Mouse (Mus musculus) stomach, embryonic 16.5 days (tissue): ENCODE measurements at regions not wholly inside any gene's neighbourhood (a gene's known extent, or its start where the extent isn't known, plus 50 kb on each side); places are given as distances from the start of the nearest gene placed in this dataset.

ENCODE experiments used
- ATAC-seq: fragments of 200-750 bp; cut with Nextera tagmentation; 2 replicates; pipeline ENCODE4 v1.8.0; 2017; ENCODE audit warnings: moderate number of reproducible peaks, moderate TSS enrichment; ENCODE audit not compliant: insufficient read depth, low FRiP score
- H3K27ac ChIP-seq: fragments of 300-500 bp; sonication (generic); 2 replicates; pipeline ENCODE4 v1.5.1; 2014; ENCODE audit warnings: low read length
- H3K27me3 ChIP-seq: fragments of 300-500 bp; sonication (generic); 2 replicates; pipeline ENCODE4 v1.6.1; 2014; ENCODE audit warnings: low read length, control low read depth, mixed read lengths; ENCODE audit not compliant: control insufficient read depth, insufficient read depth
- H3K36me3 ChIP-seq: fragments of 300-500 bp; sonication (generic); 2 replicates; pipeline ENCODE4 v1.6.1; 2014; ENCODE audit warnings: low read length; ENCODE audit not compliant: control insufficient read depth, insufficient read depth
- H3K4me1 ChIP-seq: fragments of 300-500 bp; sonication (generic); 2 replicates; pipeline ENCODE4 v1.6.1; 2014; ENCODE audit warnings: low read length, control low read depth, mixed read lengths; ENCODE audit not compliant: control insufficient read depth, insufficient read depth
- H3K4me2 ChIP-seq: fragments of 300-500 bp; sonication (generic); 2 replicates; pipeline ENCODE4 v1.6.1; 2014; ENCODE audit warnings: low read depth, low read length, mixed read lengths
- H3K4me3 ChIP-seq: fragments of 300-500 bp; sonication (generic); replicated peaks from 2 replicates; pipeline ENCODE4 v1.5.1; 2014; ENCODE audit warnings: mild to moderate bottlenecking, low read length
- H3K9ac ChIP-seq: fragments of 300-500 bp; sonication (generic); 2 replicates; pipeline ENCODE4 v1.6.1; 2014; ENCODE audit warnings: low read length
- H3K9me3 ChIP-seq: fragments of 300-500 bp; sonication (generic); replicated peaks from 2 replicates; pipeline ENCODE4 v1.6.1; 2016; ENCODE audit warnings: low read length, control low read depth; ENCODE audit not compliant: control insufficient read depth
- WGBS: fragments of 180-500 bp; shearing (Covaris S2); extraction: QIAGEN DNeasy Blood & Tissue Kit; methylation state at CpG from one replicate; pipeline ENCODE4 v1.1.7; 2014; 5-methylcytosine and 5-hydroxymethylcytosine counted together

- Histone ChIP-seq H3K4me3 (no peak overlapping the region), H3K27ac (no peak overlapping the region), H3K27me3 (no peaks in the 10 kb centered on the region), H3K4me2 (no peak overlapping the region), H3K9ac (no peak overlapping the region), H3K4me1 (no peaks in the 10 kb centered on the region), H3K36me3 (no peaks in the 10 kb centered on the region), H3K9me3 (no peaks in the 10 kb centered on the region)
- ATAC-seq: no peak
- 90% methylated on average over 3 of the region's 3 CpGs for WGBS
Measured at GRCm38 (mm10) chr15:40223272-40223671, 89.1 kb downstream of the 9330182O14Rik start.

- Histone ChIP-seq H3K27ac (no peak overlapping the region), H3K27me3 (no peaks in the 10 kb centered on the region), H3K9me3 (no peaks in the 10 kb centered on the region), H3K4me3 (no peak overlapping the region), H3K4me1 (no peaks in the 10 kb centered on the region), H3K4me2 (no peak overlapping the region), H3K9ac (no peak overlapping the region), H3K36me3 (no peaks in the 10 kb centered on the region)
- WGBS: 70% methylated on average over 4 of the region's 4 CpGs
- no peak for ATAC-seq
Measured at GRCm38 (mm10) chr15:40241764-40242163, 107.6 kb downstream of the 9330182O14Rik start.

- WGBS: 64% methylated on average over 4 of the region's 4 CpGs
- Histone ChIP-seq H3K27ac (no peak overlapping the region), H3K4me1 (no peaks in the 10 kb centered on the region), H3K4me2 (no peak overlapping the region), H3K27me3 (no peaks in the 10 kb centered on the region), H3K9me3 (no peaks in the 10 kb centered on the region), H3K4me3 (no peak overlapping the region), H3K9ac (no peak overlapping the region), H3K36me3 (no peaks in the 10 kb centered on the region)
- ATAC-seq: no peak
Measured at GRCm38 (mm10) chr15:40248966-40249365, 114.8 kb downstream of the 9330182O14Rik start.

- WGBS: 37% methylated on average over 5 of the region's 5 CpGs
- Histone ChIP-seq H3K27me3 (no peaks in the 10 kb centered on the region), H3K9me3 (no peaks in the 10 kb centered on the region), H3K9ac (no peak overlapping the region), H3K4me1 (no peaks in the 10 kb centered on the region), H3K27ac (no peak overlapping the region), H3K36me3 (no peaks in the 10 kb centered on the region), H3K4me2 (no peak overlapping the region), H3K4me3 (no peak overlapping the region)
- ATAC-seq: no peak
Measured at GRCm38 (mm10) chr15:40259433-40259832, 125.3 kb downstream of the 9330182O14Rik start.

- Histone ChIP-seq H3K9me3 (no peaks in the 10 kb centered on the region), H3K4me2 (no peak overlapping the region), H3K36me3 (no peaks in the 10 kb centered on the region), H3K27me3 (no peaks in the 10 kb centered on the region), H3K9ac (no peak overlapping the region), H3K4me3 (no peak overlapping the region), H3K27ac (no peak overlapping the region), H3K4me1 (no peaks in the 10 kb centered on the region)
- no peak for ATAC-seq
- WGBS: 72% methylated on average over 1 of the region's 1 CpGs
Measured at GRCm38 (mm10) chr15:40279021-40279420, 144.9 kb downstream of the 9330182O14Rik start.

GRCm38 (mm10) chr15:40280551-40280950, 146.4 kb downstream of the 9330182O14Rik start:
- Histone ChIP-seq H3K4me1 (no peaks in the 10 kb centered on the region), H3K27me3 (no peaks in the 10 kb centered on the region), H3K9me3 (no peaks in the 10 kb centered on the region), H3K27ac (no peak overlapping the region), H3K4me3 (no peak overlapping the region), H3K36me3 (no peaks in the 10 kb centered on the region), H3K9ac (no peak overlapping the region), H3K4me2 (no peak overlapping the region)
- no peak for ATAC-seq

GRCm38 (mm10) chr15:40281078-40281720, 147.0 kb downstream of the 9330182O14Rik start:
- no peaks in the 10 kb centered on the region for H3K27me3 ChIP-seq
- 76% methylated on average over 1 of the region's 1 CpGs for WGBS

GRCm38 (mm10) chr15:40291602-40292001, 157.4 kb downstream of the 9330182O14Rik start:
- no peak for ATAC-seq
- no peaks in the 10 kb centered on the region for H3K36me3 ChIP-seq
- no peak overlapping the region for H3K9ac ChIP-seq
- 74% methylated on average over 1 of the region's 1 CpGs for WGBS
- no peak overlapping the region for H3K4me2 ChIP-seq
- H3K4me1 ChIP-seq: no peaks in the 10 kb centered on the region
- H3K27ac ChIP-seq: no peak overlapping the region
- H3K4me3 ChIP-seq: no peak overlapping the region
- H3K9me3 ChIP-seq: no peaks in the 10 kb centered on the region
- no peaks in the 10 kb centered on the region for H3K27me3 ChIP-seq

More at GRCm38 (mm10) chr15:40281078-40281720, 147.0 kb downstream of the 9330182O14Rik start:
- Histone ChIP-seq H3K9ac (no peak overlapping the region), H3K27ac (no peak overlapping the region), H3K4me1 (no peaks in the 10 kb centered on the region), H3K4me2 (no peak overlapping the region), H3K9me3 (no peaks in the 10 kb centered on the region), H3K4me3 (no peak overlapping the region), H3K36me3 (no peaks in the 10 kb centered on the region)
- no peak for ATAC-seq

- Histone ChIP-seq H3K27me3 (no peaks in the 10 kb centered on the region), H3K9me3 (no peaks in the 10 kb centered on the region), H3K36me3 (no peaks in the 10 kb centered on the region), H3K4me2 (no peak overlapping the region), H3K27ac (no peak overlapping the region), H3K4me3 (no peak overlapping the region), H3K9ac (no peak overlapping the region), H3K4me1 (no peaks in the 10 kb centered on the region)
- no peak for ATAC-seq
- WGBS: 78% methylated on average over 2 of the region's 2 CpGs
Measured at GRCm38 (mm10) chr15:40312226-40312625, 178.1 kb downstream of the 9330182O14Rik start.
